Mouse (Mus musculus) cortical plate, adult 2 months (tissue): Measurements from ENCODE around the gene Hes1.

Source experiments
- CTCF ChIP-seq: fragments of 200-500 bp; IDR thresholded peaks from 2 replicates; pipeline ENCODE4 v1.5.1; 2011; ENCODE audit warnings: mild to moderate bottlenecking, control low read depth, low read length; ENCODE audit not compliant: insufficient read depth; ENCODE audit errors: extremely low read depth
- POLR2A ChIP-seq: fragments of 200-500 bp; IDR thresholded peaks from 2 replicates; pipeline ENCODE4 v1.6.1; 2011; ENCODE audit warnings: mild to moderate bottlenecking, low read length, control low read depth; ENCODE audit not compliant: insufficient read depth; ENCODE audit errors: extremely low read depth

- TF ChIP-seq CTCF (no peak), POLR2A (no peak)
Observed at GRCm38 (mm10) chr16:30024681-30025262, 39.4 kb upstream of the Hes1 start.
